Mouse (Mus musculus) forebrain, embryonic 12.5 days (tissue): ENCODE results near the gene Ttc28. TPM values are rescaled to one million over a fixed set of nuclear protein-coding genes. Genes with fewer than 3 reads are reported as not detected.

Experiments
- ATAC-seq: fragments of 200-750 bp; cut with Nextera tagmentation; 2 replicates; pipeline ENCODE4 v1.8.0; 2017; ENCODE audit warnings: moderate TSS enrichment; ENCODE audit not compliant: low FRiP score
- H3K27ac ChIP-seq: fragments of 300-500 bp; sonication (generic); 2 replicates; pipeline ENCODE4 v1.5.1; 2016; ENCODE audit warnings: mild to moderate bottlenecking
- H3K27me3 ChIP-seq: fragments of 300-500 bp; sonication (generic); 2 replicates; pipeline ENCODE4 v1.6.1; 2016; ENCODE audit warnings: mild to moderate bottlenecking
- H3K36me3 ChIP-seq: fragments of 300-500 bp; sonication (generic); replicated peaks from 2 replicates; pipeline ENCODE4 v1.6.1; 2016; ENCODE audit warnings: mild to moderate bottlenecking
- H3K4me1 ChIP-seq: fragments of 300-500 bp; sonication (generic); 2 replicates; pipeline ENCODE4 v1.6.1; 2016
- H3K4me2 ChIP-seq: fragments of 300-500 bp; sonication (generic); 2 replicates; pipeline ENCODE4 v1.6.1; 2016; ENCODE audit warnings: mild to moderate bottlenecking, moderate library complexity
- H3K4me3 ChIP-seq: fragments of 300-500 bp; sonication (generic); replicated peaks from 2 replicates; pipeline ENCODE4 v1.5.1; 2016; ENCODE audit warnings: mild to moderate bottlenecking
- H3K9ac ChIP-seq: fragments of 300-500 bp; sonication (generic); 2 replicates; pipeline ENCODE4 v1.6.1; 2016; ENCODE audit warnings: mild to moderate bottlenecking
- H3K9me3 ChIP-seq: fragments of 300-500 bp; sonication (generic); 2 replicates; pipeline ENCODE4 v1.6.1; 2016
- WGBS: fragments of 180-500 bp; shearing (Covaris S2); methylation state at CpG from one replicate; pipeline ENCODE4 v1.1.7; 2016; 5-methylcytosine and 5-hydroxymethylcytosine counted together
- polyA plus RNA-seq: library from polyadenylated mRNA; unstranded; fragments of >200 nt; fragmentation: Nextera tagmentation; extraction: Ambion mirVana; gene quantifications from 2 replicates; pipeline ENCODE4 v1.2.1, GENCODE M21; 2016

Gene Ttc28
- polyA plus RNA-seq, 1 experiment from 2014 or later = 23.1 TPM

DNA sequence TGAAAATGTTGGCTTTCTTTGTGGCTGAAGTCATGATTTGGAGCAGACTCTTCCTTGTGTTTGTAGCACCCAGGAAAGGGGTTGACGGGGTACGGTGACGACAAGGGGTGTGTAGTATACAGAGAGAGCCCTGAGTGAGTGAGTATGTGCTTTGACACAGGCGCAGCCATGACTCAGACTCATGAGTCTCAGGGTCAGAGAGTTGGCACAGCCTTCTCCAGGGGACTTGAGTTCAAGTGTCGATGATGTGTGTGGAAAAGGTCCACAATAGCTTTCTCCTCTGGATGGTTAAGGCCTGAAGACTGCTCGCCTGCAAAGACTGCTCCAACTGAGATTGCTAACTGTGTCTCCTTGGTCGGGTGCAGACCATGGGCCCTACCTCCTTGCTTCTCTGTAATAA is 97.1 kb downstream of the Ttc28 start:
- Histone ChIP-seq H3K27me3 (peaks cover 13% of the 10 kb centered on the region), H3K4me1 (peaks cover 23% of the 10 kb centered on the region), H3K9me3 (peaks cover 6% of the 10 kb centered on the region; the same call in 1 of the 2 replicates), H3K36me3 (0 out of 2 replicates have a peak, but pooled peaks cover 5% of the 10 kb centered on the region), H3K9ac (no peak overlapping the region), H3K27ac (no peak overlapping the region), H3K4me2 (no peak overlapping the region), H3K4me3 (no peak overlapping the region)
- 94% methylated on average over 7 of the region's 7 CpGs for WGBS
- ATAC-seq = no peak

GRCm38 (mm10) chr5:110977796-110978195 is 98.2 kb downstream of the Ttc28 start:
- 0 out of 2 replicates have a peak, but pooled peaks cover 5% of the 10 kb centered on the region for H3K36me3 ChIP-seq
- H3K4me2 ChIP-seq = no peak overlapping the region
- WGBS = 89% methylated on average over 4 of the region's 4 CpGs
- H3K27ac ChIP-seq = no peak overlapping the region
- peaks cover 13% of the 10 kb centered on the region for H3K27me3 ChIP-seq
- H3K9me3 ChIP-seq = peaks cover 6% of the 10 kb centered on the region; the same call in 1 of the 2 replicates
- H3K4me1 ChIP-seq = peaks cover 30% of the 10 kb centered on the region
- H3K4me3 ChIP-seq = no peak overlapping the region
- H3K9ac ChIP-seq = no peak overlapping the region
- ATAC-seq = no peak

GRCm38 (mm10) chr5:110978461-110978860 is 98.9 kb downstream of the Ttc28 start:
- peak; percentile 76; the same call in 1 of the 2 replicates for ATAC-seq
- H3K9me3 ChIP-seq = peaks cover 6% of the 10 kb centered on the region; the same call in 1 of the 2 replicates
- H3K27me3 ChIP-seq = peaks cover 13% of the 10 kb centered on the region
- H3K9ac ChIP-seq = peak overlapping the region; percentile 83
- H3K4me3 ChIP-seq = peak overlapping the region; percentile 71
- H3K4me1 ChIP-seq = peaks cover 30% of the 10 kb centered on the region
- H3K4me2 ChIP-seq = peak overlapping the region; percentile 97
- 1% methylated on average over 9 of the region's 9 CpGs for WGBS
- 0 out of 2 replicates have a peak, but pooled peaks cover 5% of the 10 kb centered on the region for H3K36me3 ChIP-seq
- H3K27ac ChIP-seq = peak overlapping the region; percentile 85; the same call in 1 of the 2 replicates

DNA sequence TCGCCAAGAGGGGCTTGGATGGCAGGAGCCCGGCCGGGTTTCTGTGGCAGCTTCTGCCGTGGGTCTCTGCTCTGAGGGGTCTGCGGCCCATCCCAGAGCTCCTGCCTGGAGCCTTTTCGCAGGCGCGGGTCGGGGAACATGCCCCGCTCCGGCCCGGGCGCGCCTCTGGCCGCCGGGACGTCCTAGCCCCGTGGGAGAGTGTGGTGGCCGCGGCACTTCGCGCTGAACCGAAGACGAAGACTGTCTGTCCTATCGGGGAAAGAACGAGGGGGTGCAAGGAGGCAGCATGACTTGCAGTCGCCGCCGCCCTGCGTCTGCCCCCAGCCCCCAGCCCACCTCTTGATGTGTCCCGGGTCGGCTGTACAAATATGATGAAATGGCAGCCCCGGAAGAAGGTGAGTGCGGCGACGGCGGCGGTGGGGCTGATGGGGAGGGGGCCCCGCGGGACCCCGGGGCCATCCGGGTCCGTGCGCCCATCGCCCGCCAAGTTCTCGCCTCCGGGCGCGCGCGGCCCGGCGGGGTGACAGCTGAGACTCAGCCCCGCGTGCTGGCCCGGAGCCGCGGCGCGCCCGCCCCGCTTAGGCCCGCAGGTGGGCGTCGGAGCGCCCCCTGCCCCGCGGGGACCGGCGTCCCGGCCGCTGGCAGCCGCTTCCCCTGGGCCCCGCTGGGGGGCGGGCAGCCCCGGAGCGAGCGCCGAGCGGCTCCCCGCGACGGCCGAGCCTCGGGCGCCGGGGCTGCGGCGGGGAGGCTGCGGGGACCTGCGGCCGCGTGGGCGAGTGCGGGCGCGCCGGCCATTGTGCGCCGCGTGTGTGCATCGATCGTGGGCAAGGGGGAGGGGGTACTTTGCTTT is 99.6 kb downstream of the Ttc28 start:
- peak; percentile 72 for ATAC-seq

DNA sequence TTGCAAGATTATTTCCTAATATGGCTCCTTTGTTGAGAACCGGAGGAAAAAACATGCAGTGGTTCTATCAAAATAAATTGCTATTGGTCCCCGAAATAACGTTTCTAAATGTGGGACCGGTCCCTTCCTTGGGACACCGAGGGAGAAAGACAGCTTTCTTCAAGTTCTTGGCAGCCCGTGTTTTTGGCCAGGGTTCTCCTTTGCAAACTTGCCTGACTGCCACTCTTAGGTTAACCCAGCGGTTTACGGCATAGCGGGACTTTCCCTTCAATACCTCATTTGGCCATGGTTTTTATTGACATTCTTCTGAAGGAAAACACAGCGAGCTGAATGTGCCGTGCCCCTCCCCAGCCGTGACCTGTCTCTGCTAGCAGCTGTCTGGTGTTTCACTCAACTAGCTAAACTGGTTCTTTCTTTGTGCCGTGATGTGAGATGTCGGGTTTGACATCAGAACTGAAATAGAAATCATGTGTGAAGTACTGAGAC is 100.3 kb downstream of the Ttc28 start:
- Histone ChIP-seq H3K27ac (peak overlapping the region; percentile 85), H3K9ac (peak overlapping the region; percentile 83), H3K27me3 (peaks cover 13% of the 10 kb centered on the region), H3K4me2 (peak overlapping the region; percentile 97), H3K36me3 (no peaks in the 10 kb centered on the region), H3K9me3 (no peaks in the 10 kb centered on the region), H3K4me3 (peak overlapping the region; percentile 71), H3K4me1 (peaks cover 34% of the 10 kb centered on the region)
- peak; percentile 51 for ATAC-seq
- WGBS = under 1% methylated on average over 14 of the region's 14 CpGs

More for the DNA sequence above, 99.6 kb downstream of the Ttc28 start:
- Histone ChIP-seq H3K27ac (peak overlapping the region; percentile 85), H3K36me3 (0 out of 2 replicates have a peak, but pooled peaks cover 3% of the 10 kb centered on the region), H3K27me3 (peaks cover 13% of the 10 kb centered on the region), H3K4me2 (peak overlapping the region; percentile 97), H3K4me1 (peaks cover 32% of the 10 kb centered on the region), H3K9me3 (peaks cover 5% of the 10 kb centered on the region; the same call in 1 of the 2 replicates), H3K9ac (peak overlapping the region; percentile 83), H3K4me3 (peak overlapping the region; percentile 71)
- WGBS = under 1% methylated on average over 98 of the region's 104 CpGs

GRCm38 (mm10) chr5:110980576-110980975 is 101.0 kb downstream of the Ttc28 start:
- no peaks in the 10 kb centered on the region for H3K36me3 ChIP-seq
- H3K4me1 ChIP-seq = peaks cover 38% of the 10 kb centered on the region
- peak overlapping the region; percentile 85 for H3K27ac ChIP-seq
- H3K9me3 ChIP-seq = no peaks in the 10 kb centered on the region
- H3K4me2 ChIP-seq = peak overlapping the region; percentile 97
- no peak for ATAC-seq
- 75% methylated on average over 5 of the region's 5 CpGs for WGBS
- H3K27me3 ChIP-seq = peaks cover 13% of the 10 kb centered on the region
- peak overlapping the region; percentile 71 for H3K4me3 ChIP-seq
- H3K9ac ChIP-seq = peak overlapping the region; percentile 83

DNA sequence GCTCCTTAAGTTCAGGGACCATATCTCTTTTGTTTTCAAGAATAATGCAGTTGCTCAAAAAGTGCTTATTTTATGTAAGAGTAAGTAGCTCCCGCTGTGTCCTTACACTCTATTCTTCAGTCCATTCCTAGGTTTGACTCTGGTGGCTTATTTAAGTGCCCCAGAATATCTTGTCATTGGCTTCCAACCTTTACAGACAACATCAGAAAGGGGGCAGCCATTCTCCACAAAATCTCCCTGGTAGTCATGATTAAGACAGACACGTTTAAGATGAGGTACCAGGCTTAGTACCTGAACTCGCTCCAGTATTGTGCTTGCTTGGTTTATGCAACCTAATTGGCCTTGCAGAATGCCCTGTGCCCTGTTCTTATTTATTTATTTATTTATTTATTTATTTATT is 102.8 kb downstream of the Ttc28 start:
- Histone ChIP-seq H3K36me3 (no peaks in the 10 kb centered on the region), H3K27ac (no peak overlapping the region), H3K9me3 (no peaks in the 10 kb centered on the region), H3K4me1 (peaks cover 43% of the 10 kb centered on the region), H3K9ac (no peak overlapping the region), H3K4me2 (no peak overlapping the region), H3K4me3 (no peak overlapping the region), H3K27me3 (peaks cover 4% of the 10 kb centered on the region; the same call in 1 of the 2 replicates)
- no peak for ATAC-seq
- 59% methylated on average over 3 of the region's 3 CpGs for WGBS

GRCm38 (mm10) chr5:110984136-110984681 is 104.6 kb downstream of the Ttc28 start:
- no peak overlapping the region for H3K4me3 ChIP-seq
- no peak for ATAC-seq
- H3K27ac ChIP-seq = no peak overlapping the region
- WGBS = 86% methylated on average over 6 of the region's 6 CpGs
- peaks cover 4% of the 10 kb centered on the region; the same call in 1 of the 2 replicates for H3K27me3 ChIP-seq
- no peaks in the 10 kb centered on the region for H3K9me3 ChIP-seq
- H3K4me1 ChIP-seq = peaks cover 35% of the 10 kb centered on the region
- H3K36me3 ChIP-seq = no peaks in the 10 kb centered on the region
- H3K9ac ChIP-seq = no peak overlapping the region
- no peak overlapping the region for H3K4me2 ChIP-seq

GRCm38 (mm10) chr5:110996835-110997539 is 117.4 kb downstream of the Ttc28 start:
- 71% methylated on average over 13 of the region's 13 CpGs for WGBS
- no peaks in the 10 kb centered on the region for H3K36me3 ChIP-seq
- no peaks in the 10 kb centered on the region for H3K27me3 ChIP-seq
- no peak overlapping the region for H3K9ac ChIP-seq
- no peak overlapping the region for H3K4me3 ChIP-seq
- no peaks in the 10 kb centered on the region for H3K9me3 ChIP-seq
- peaks cover 19% of the 10 kb centered on the region for H3K4me1 ChIP-seq
- no peak overlapping the region for H3K4me2 ChIP-seq
- ATAC-seq = no peak
- H3K27ac ChIP-seq = peak overlapping the region; percentile 75

DNA sequence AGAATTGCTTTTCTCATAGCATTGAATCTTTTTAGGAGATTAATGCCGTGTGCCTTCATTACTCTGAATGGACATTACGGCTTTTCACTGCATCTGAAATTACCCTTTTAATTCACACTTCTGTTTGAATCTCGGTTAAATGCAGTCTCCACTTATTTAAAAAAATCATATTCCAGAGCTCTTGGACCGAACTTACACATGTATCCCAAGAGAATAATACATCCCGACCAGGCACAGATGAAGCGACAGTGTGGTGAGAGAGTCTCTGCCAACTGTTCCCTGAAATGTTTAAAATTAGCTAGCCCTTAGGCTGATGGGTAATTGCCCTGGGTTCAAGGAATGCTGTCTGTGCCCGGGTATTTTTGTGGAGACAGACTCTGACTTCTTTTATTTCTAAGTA is 118.1 kb downstream of the Ttc28 start:
- H3K9me3 ChIP-seq = no peaks in the 10 kb centered on the region
- no peaks in the 10 kb centered on the region for H3K36me3 ChIP-seq
- H3K27me3 ChIP-seq = no peaks in the 10 kb centered on the region
- no peak overlapping the region for H3K4me3 ChIP-seq
- H3K4me2 ChIP-seq = no peak overlapping the region
- WGBS = 46% methylated on average over 7 of the region's 7 CpGs
- H3K27ac ChIP-seq = 0 out of 2 replicates have a peak overlapping the region, but pooled peaks have one; percentile 75
- no peak for ATAC-seq
- peaks cover 19% of the 10 kb centered on the region for H3K4me1 ChIP-seq
- H3K9ac ChIP-seq = no peak overlapping the region

DNA sequence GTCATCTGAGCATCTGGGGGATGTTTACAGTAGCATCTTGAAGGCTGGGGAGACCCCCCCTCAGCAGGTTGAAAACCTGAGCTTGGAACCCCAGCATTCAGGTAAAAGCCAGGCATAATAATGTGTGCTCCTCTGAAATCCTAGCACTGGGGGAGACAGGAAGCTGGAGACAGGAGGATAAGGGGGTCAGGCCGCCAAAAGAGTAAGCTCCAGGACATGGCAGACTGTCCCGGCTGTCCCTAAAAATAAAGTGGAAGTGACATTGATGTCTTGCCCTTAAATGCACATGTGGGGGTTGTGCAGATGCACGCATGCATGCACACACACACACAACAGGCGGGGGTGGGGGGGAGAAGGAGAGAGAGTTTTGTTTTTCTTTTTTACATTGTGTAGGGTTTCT is 118.7 kb downstream of the Ttc28 start:
- Histone ChIP-seq H3K27me3 (no peaks in the 10 kb centered on the region), H3K9me3 (no peaks in the 10 kb centered on the region), H3K27ac (peak overlapping the region; percentile 71), H3K4me3 (no peak overlapping the region), H3K4me2 (no peak overlapping the region), H3K36me3 (no peaks in the 10 kb centered on the region), H3K9ac (no peak overlapping the region), H3K4me1 (peaks cover 19% of the 10 kb centered on the region)
- no peak for ATAC-seq
- WGBS = 77% methylated on average over 4 of the region's 4 CpGs

DNA sequence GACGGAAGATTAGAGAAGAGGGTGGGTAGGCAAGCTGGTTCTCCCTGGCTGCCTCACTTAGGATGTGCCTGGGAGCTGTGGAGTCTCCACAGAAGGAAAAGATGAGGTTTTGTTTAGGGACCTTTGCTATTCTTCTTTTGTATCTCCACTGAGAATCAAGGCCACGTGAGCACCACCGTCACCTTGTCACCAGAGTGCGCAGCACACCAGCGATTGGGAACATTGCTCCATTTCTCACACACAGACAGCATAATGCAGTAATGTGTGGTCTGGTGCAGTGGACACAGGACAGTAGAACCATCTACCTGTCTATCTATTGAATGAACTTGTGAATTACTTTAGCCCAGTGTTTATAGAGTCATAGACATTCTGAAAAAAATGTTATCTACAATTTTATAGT is 121.3 kb downstream of the Ttc28 start:
- H3K27me3 ChIP-seq = no peaks in the 10 kb centered on the region
- H3K4me2 ChIP-seq = no peak overlapping the region
- H3K4me1 ChIP-seq = peaks cover 21% of the 10 kb centered on the region
- no peak for ATAC-seq
- 78% methylated on average over 5 of the region's 5 CpGs for WGBS
- no peak overlapping the region for H3K27ac ChIP-seq
- H3K4me3 ChIP-seq = no peak overlapping the region
- no peaks in the 10 kb centered on the region for H3K9me3 ChIP-seq
- no peak overlapping the region for H3K9ac ChIP-seq
- no peaks in the 10 kb centered on the region for H3K36me3 ChIP-seq
